Mouse (Mus musculus) spleen, adult 18-20 months (tissue): ENCODE results near the gene Traip.
"Not testable (repeated sequence)": the region's sequence is repeated elsewhere in the genome, so short reads cannot be mapped to it uniquely, and the experiment has no call there.

Experiments
- DNase-seq, 2 experiments: peaks; one replicate each; pipeline ENCODE4 v3.0.0; 2022; ENCODE audit warnings: mixed read lengths in 2 of 2

Traip gene

GRCm38 (mm10) chr9:108003531-108003890, 53.6 kb downstream of the Traip start:
- peak in 1 of 2 experiments; percentile 16 for DNase-seq

- DNase-seq = no peak
These were observed 58.1 kb downstream of the Traip start for GRCm38 (mm10) chr9:108008041-108008440.

- no peak for DNase-seq
These were observed 60.4 kb downstream of the Traip start for GRCm38 (mm10) chr9:108010385-108010784.

- DNase-seq = not testable (repeated sequence)
These were observed 63.6 kb downstream of the Traip start for GRCm38 (mm10) chr9:108013577-108013976.

- DNase-seq = no peak
These were observed 67.2 kb downstream of the Traip start for GRCm38 (mm10) chr9:108017127-108017526.

GRCm38 (mm10) chr9:108020741-108021140, 70.8 kb downstream of the Traip start:
- DNase-seq = no peak
